Mouse (Mus musculus): ENCODE data around the gene Hacl1. TPM values are rescaled to one million over a fixed set of nuclear protein-coding genes. Genes with fewer than 3 reads are reported as not detected.

The Hacl1 gene
- 11.5 and 20.6 TPM in 2 replicates for polyA plus RNA-seq (2014; fragmentation: Nextera tagmentation; extraction: Ambion mirVana)

GRCm38 (mm10) chr14:31640890-31641505 is at the start of gene Hacl1, which contains the start of gene Btd:
Gene Hacl1, minus strand, starts transcription at chr14:31641286.
Gene Btd, plus strand, starts transcription at chr14:31641028.
- H3K9ac ChIP-seq (ENCODE audit: low read depth, low read length) = peak within 1 kb of the TSS; percentile 67
- peak within 1 kb of the TSS; percentile 69 for H3K27ac ChIP-seq (ENCODE audit: low read depth, low read length)
- peak within 1 kb of the TSS; percentile 51 for H3K4me3 ChIP-seq (ENCODE audit: low read length)
- H3K4me2 ChIP-seq (replicated peaks; ENCODE audit: low read depth, low read length) = peak within 1 kb of the TSS; percentile 75
- whole genome bisulfite sequencing = under 1% methylated on average over 30 of the region's 30 CpGs
- H3K27me3 ChIP-seq (ENCODE audit: control insufficient read depth, insufficient read depth, low read length) = no peaks in the 10 kb centered on the region
- no peaks in the 10 kb centered on the region for H3K36me3 ChIP-seq (ENCODE audit: control insufficient read depth, insufficient read depth, low read length)
- H3K9me3 ChIP-seq (ENCODE audit: control insufficient read depth, low read length) = no peaks in the 10 kb centered on the region
- ATAC-seq (ENCODE audit: low FRiP score, low TSS enrichment) = peak; percentile 98
- H3K4me1 ChIP-seq (ENCODE audit: control insufficient read depth, insufficient read depth, low read length) = 0 out of 2 replicates have a peak, but pooled peaks cover 5% of the 10 kb centered on the region

GRCm38 (mm10) chr14:31686231-31686630 is 45.1 kb upstream of the Hacl1 start:
- no peaks in the 10 kb centered on the region for H3K36me3 ChIP-seq (ENCODE audit: control insufficient read depth, insufficient read depth, low read length)
- no peaks in the 10 kb centered on the region for H3K27me3 ChIP-seq (ENCODE audit: control insufficient read depth, insufficient read depth, low read length)
- H3K9me3 ChIP-seq (ENCODE audit: control insufficient read depth, low read length) = no peaks in the 10 kb centered on the region
- no peak overlapping the region for H3K9ac ChIP-seq (ENCODE audit: low read depth, low read length)
- H3K4me2 ChIP-seq (replicated peaks; ENCODE audit: low read depth, low read length) = no peak overlapping the region
- 89% methylated on average over 1 of the region's 1 CpGs for WGBS
- no peak overlapping the region for H3K4me3 ChIP-seq (ENCODE audit: low read length)
- H3K27ac ChIP-seq (ENCODE audit: low read depth, low read length) = no peak overlapping the region
- 0 out of 2 replicates have a peak, but pooled peaks cover 3% of the 10 kb centered on the region for H3K4me1 ChIP-seq (ENCODE audit: control insufficient read depth, insufficient read depth, low read length)
- no peak for ATAC-seq (ENCODE audit: low FRiP score, low TSS enrichment)

DNA sequence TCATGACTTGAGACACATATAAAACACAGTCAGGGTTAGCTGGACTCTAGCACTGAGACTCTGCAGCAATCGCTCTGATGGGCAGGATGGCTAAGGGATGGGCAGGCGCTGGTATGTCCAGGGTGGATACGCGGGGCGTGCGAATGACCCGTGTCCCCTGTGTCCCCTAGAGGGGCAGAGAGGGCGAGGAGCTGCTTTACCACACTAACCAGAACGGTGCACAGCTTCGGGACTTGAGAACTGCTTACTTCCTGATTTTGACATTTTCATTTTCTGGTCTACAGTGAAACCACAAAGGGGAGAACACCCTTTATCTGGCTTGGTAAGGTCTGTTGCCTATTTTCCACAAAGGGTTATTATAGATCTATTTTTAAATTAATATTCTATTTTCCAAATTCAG is 44.6 kb upstream of the Hacl1 start:
- no peaks in the 10 kb centered on the region for H3K36me3 ChIP-seq (ENCODE audit: control insufficient read depth, insufficient read depth, low read length)
- H3K9ac ChIP-seq (ENCODE audit: low read depth, low read length) = no peak overlapping the region
- H3K4me2 ChIP-seq (replicated peaks; ENCODE audit: low read depth, low read length) = no peak overlapping the region
- H3K4me3 ChIP-seq (ENCODE audit: low read length) = no peak overlapping the region
- no peaks in the 10 kb centered on the region for H3K9me3 ChIP-seq (ENCODE audit: control insufficient read depth, low read length)
- ATAC-seq (ENCODE audit: low FRiP score, low TSS enrichment) = no peak
- H3K27me3 ChIP-seq (ENCODE audit: control insufficient read depth, insufficient read depth, low read length) = no peaks in the 10 kb centered on the region
- no peak overlapping the region for H3K27ac ChIP-seq (ENCODE audit: low read depth, low read length)
- 0 out of 2 replicates have a peak, but pooled peaks cover 3% of the 10 kb centered on the region for H3K4me1 ChIP-seq (ENCODE audit: control insufficient read depth, insufficient read depth, low read length)
- 77% methylated on average over 10 of the region's 10 CpGs for WGBS

DNA sequence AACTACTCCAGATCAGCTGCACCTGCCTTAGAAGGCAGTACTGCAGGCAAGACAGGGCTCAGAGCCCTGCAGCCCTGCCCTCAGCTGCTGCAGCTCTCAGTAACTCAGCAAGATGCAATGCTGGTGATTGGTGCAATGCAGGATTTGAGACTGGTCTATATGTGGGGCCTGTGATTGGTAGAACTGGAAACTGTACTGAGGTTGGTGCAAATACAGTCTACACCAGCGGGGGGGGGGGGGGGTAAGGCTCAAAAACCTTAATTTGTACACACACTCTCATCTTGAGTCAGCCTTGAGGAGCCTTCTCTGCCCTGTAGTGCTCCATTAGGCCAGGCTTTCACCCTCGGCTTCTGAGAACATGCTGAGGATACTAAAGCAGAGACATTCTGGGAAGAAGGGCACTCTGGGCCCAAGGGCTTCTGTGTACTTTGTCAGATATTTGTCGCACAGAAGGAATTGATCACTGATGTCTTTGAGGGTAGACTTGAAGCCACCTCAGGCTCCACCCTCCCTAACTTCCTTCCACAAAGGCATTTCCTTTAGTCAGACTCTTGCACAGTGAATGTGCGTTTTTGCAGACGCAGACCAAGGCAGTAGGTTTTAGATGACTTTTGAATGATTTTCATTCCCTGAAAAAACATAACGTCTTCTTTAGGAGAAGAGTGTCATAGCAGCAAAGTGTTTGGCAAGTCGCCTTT is 43.4 kb upstream of the Hacl1 start:
- Histone ChIP-seq H3K4me2 (replicated peaks; ENCODE audit: low read depth, low read length) (no peak overlapping the region), H3K9me3 (ENCODE audit: control insufficient read depth, low read length) (no peaks in the 10 kb centered on the region), H3K9ac (ENCODE audit: low read depth, low read length) (no peak overlapping the region), H3K4me1 (ENCODE audit: control insufficient read depth, insufficient read depth, low read length) (0 out of 2 replicates have a peak, but pooled peaks cover 3% of the 10 kb centered on the region), H3K4me3 (ENCODE audit: low read length) (no peak overlapping the region), H3K36me3 (ENCODE audit: control insufficient read depth, insufficient read depth, low read length) (no peaks in the 10 kb centered on the region), H3K27me3 (ENCODE audit: control insufficient read depth, insufficient read depth, low read length) (no peaks in the 10 kb centered on the region), H3K27ac (ENCODE audit: low read depth, low read length) (no peak overlapping the region)
- 82% methylated on average over 7 of the region's 7 CpGs for WGBS
- ATAC-seq (ENCODE audit: low FRiP score, low TSS enrichment) = no peak

DNA sequence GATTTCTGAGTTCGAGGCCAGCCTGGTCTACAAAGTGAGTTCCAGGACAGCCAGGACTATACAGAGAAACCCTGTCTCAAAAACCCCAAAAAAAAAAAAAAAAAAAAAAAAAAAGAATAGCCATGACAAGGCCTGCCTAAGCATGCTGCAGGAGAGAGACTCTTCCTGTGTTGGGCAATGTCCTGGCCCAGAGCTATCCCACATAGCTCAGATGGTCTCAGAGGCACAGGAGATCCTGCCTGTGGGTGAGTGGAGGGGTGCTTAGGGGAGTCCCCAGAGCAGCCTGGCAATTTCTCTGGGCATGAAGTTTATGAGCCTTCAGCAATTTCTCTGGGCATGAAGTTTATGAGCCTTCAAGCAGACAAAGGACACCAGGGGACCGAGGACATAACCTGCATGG is 42.5 kb upstream of the Hacl1 start:
- H3K27ac ChIP-seq (ENCODE audit: low read depth, low read length) = no peak overlapping the region
- no peak overlapping the region for H3K9ac ChIP-seq (ENCODE audit: low read depth, low read length)
- WGBS = 63% methylated on average over 2 of the region's 2 CpGs
- H3K36me3 ChIP-seq (ENCODE audit: control insufficient read depth, insufficient read depth, low read length) = no peaks in the 10 kb centered on the region
- H3K9me3 ChIP-seq (ENCODE audit: control insufficient read depth, low read length) = no peaks in the 10 kb centered on the region
- H3K4me1 ChIP-seq (ENCODE audit: control insufficient read depth, insufficient read depth, low read length) = 0 out of 2 replicates have a peak, but pooled peaks cover 3% of the 10 kb centered on the region
- H3K4me3 ChIP-seq (ENCODE audit: low read length) = no peak overlapping the region
- no peak overlapping the region for H3K4me2 ChIP-seq (replicated peaks; ENCODE audit: low read depth, low read length)
- no peaks in the 10 kb centered on the region for H3K27me3 ChIP-seq (ENCODE audit: control insufficient read depth, insufficient read depth, low read length)
- no peak for ATAC-seq (ENCODE audit: low FRiP score, low TSS enrichment)

GRCm38 (mm10) chr14:31681931-31682555 is 41.0 kb upstream of the Hacl1 start:
- 64% methylated on average over 5 of the region's 5 CpGs for WGBS
- Histone ChIP-seq H3K9ac (ENCODE audit: low read depth, low read length) (no peak overlapping the region), H3K4me1 (ENCODE audit: control insufficient read depth, insufficient read depth, low read length) (0 out of 2 replicates have a peak, but pooled peaks cover 3% of the 10 kb centered on the region), H3K4me3 (ENCODE audit: low read length) (no peak overlapping the region), H3K9me3 (ENCODE audit: control insufficient read depth, low read length) (no peaks in the 10 kb centered on the region), H3K36me3 (ENCODE audit: control insufficient read depth, insufficient read depth, low read length) (no peaks in the 10 kb centered on the region), H3K4me2 (replicated peaks; ENCODE audit: low read depth, low read length) (no peak overlapping the region), H3K27ac (ENCODE audit: low read depth, low read length) (no peak overlapping the region), H3K27me3 (ENCODE audit: control insufficient read depth, insufficient read depth, low read length) (no peaks in the 10 kb centered on the region)
- no peak for ATAC-seq (ENCODE audit: low FRiP score, low TSS enrichment)

DNA sequence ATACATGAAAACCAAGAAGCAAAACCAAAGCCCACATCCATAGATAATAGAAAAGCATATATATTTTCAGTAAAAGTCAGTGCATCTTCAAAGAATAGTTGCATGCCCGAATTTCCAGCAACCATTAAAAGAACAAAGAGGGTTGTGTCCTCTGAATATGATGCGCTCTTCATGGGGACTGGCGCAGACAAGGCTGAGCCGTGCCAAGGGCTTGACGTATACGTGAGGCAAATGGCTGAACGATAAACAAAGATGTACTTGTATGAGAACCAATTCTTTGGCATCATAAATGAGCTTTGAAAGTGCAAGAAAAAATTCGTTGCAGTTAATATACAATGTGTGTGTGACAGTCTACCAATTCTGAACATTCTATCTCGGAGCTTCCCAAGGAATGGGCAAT is 40.2 kb upstream of the Hacl1 start:
- no peak overlapping the region for H3K9ac ChIP-seq (ENCODE audit: low read depth, low read length)

DNA sequence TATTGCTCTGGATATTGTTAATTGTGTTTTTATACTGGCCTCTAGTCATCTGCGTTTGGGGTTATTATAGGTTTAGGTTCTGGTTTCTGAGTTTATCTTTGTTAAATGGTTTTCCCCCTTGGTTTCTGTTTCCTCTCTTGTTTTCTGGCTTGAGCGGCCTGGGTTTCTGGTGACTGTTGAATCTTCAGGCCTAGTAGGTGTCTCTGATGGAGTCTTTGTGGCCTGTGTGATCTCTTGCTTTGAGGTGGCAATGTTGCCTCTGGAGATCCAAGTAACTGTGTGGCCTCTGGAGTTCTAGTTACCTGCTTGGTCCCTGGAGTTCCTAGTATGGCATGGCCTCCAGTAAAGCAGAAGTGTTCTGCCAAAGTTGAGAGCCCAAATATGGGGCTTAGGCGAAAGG is 39.6 kb upstream of the Hacl1 start:
- no peak for ATAC-seq (ENCODE audit: low FRiP score, low TSS enrichment)

More for the DNA sequence above, 40.2 kb upstream of the Hacl1 start:
- Histone ChIP-seq H3K4me1 (ENCODE audit: control insufficient read depth, insufficient read depth, low read length) (0 out of 2 replicates have a peak, but pooled peaks cover 3% of the 10 kb centered on the region), H3K27me3 (ENCODE audit: control insufficient read depth, insufficient read depth, low read length) (no peaks in the 10 kb centered on the region), H3K36me3 (ENCODE audit: control insufficient read depth, insufficient read depth, low read length) (no peaks in the 10 kb centered on the region), H3K9me3 (ENCODE audit: control insufficient read depth, low read length) (no peaks in the 10 kb centered on the region), H3K4me2 (replicated peaks; ENCODE audit: low read depth, low read length) (no peak overlapping the region), H3K4me3 (ENCODE audit: low read length) (no peak overlapping the region), H3K27ac (ENCODE audit: low read depth, low read length) (no peak overlapping the region)
- ATAC-seq (ENCODE audit: low FRiP score, low TSS enrichment) = no peak
- WGBS = 89% methylated on average over 9 of the region's 9 CpGs

More for the DNA sequence above, 39.6 kb upstream of the Hacl1 start:
- no peaks in the 10 kb centered on the region for H3K27me3 ChIP-seq (ENCODE audit: control insufficient read depth, insufficient read depth, low read length)
- WGBS = 92% methylated on average over 3 of the region's 3 CpGs
- no peak overlapping the region for H3K4me2 ChIP-seq (replicated peaks; ENCODE audit: low read depth, low read length)
- no peaks in the 10 kb centered on the region for H3K36me3 ChIP-seq (ENCODE audit: control insufficient read depth, insufficient read depth, low read length)
- H3K9me3 ChIP-seq (ENCODE audit: control insufficient read depth, low read length) = no peaks in the 10 kb centered on the region
- 0 out of 2 replicates have a peak, but pooled peaks cover 3% of the 10 kb centered on the region for H3K4me1 ChIP-seq (ENCODE audit: control insufficient read depth, insufficient read depth, low read length)
- no peak overlapping the region for H3K9ac ChIP-seq (ENCODE audit: low read depth, low read length)
- no peak overlapping the region for H3K4me3 ChIP-seq (ENCODE audit: low read length)
- no peak overlapping the region for H3K27ac ChIP-seq (ENCODE audit: low read depth, low read length)

All from kidney, embryonic 14.5 days (tissue).